Mouse (Mus musculus) testis, postnatal 10 days (tissue): Measurements from ENCODE around the gene Cercam.
"Not testable (repeated sequence)": the region's sequence is repeated elsewhere in the genome, so short reads cannot be mapped to it uniquely, and the experiment has no call there.

Experiments
- DNase-seq: peaks from one replicate; pipeline ENCODE4 v3.0.0; 2021; ENCODE audit warnings: low spot score

Gene Cercam

DNA sequence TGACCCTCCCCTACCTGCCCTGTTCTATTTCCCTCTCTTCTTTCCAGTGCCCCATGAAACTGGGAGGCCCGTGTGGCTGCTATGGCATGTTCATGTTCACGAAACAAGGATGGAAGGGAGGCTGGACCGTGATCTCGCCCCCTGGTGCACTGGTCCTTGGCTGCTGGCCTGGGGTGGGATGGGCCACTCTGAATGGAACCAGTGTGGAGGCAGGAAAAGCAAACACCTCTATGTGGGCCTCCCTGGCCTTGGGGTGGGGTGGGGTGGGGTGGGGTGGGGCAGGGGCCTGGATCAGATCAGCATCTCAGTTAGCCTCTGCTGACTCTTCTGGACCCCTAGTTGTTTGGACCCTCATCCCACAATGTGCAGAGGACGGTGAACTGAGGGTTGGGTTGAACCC is 15.2 kb upstream of the Cercam start:
- no peak for DNase-seq

GRCm38 (mm10) chr2:29855585-29856210 is 13.3 kb upstream of the Cercam start:
- no peak for DNase-seq

DNA sequence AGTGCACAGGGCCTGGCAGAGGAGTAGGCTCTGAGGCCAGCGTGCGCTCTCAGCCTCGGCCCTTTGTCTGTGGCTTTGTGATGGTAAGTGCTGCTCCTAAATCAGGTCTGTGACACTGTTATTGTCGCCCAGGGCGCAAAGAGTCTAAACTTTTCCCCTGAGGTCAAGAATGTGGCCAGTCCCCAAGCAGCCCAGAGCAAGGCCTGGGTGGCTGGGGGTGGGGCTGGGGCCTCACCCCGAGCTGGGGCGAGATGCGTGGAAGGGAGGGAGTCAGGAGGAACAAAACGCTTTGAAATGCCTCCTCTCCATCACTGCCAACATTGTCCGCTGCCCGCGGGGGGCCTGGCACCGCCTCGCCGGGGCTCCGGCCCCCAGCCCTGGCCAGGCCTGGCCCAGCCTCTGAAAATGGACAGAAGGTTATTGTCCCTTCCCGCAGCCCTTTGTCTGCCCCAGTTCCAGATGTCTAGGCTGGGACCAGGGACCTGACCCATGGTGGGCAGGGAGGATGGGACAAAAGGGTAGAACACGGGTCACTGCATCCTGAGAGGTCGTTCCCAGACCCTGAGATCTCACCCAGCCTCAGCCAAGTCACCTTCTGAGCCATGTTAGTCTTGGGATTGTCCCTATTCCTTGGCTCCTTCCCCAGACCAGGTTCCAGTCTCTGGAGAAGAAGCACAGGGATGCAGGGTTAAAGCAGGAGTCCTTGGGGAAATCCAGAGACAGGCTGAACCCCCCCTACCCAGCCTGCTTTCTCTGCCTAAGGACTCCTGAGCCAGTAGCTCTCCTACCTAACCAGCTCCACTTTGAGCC is 12.3 kb upstream of the Cercam start:
- no peak for DNase-seq

DNA sequence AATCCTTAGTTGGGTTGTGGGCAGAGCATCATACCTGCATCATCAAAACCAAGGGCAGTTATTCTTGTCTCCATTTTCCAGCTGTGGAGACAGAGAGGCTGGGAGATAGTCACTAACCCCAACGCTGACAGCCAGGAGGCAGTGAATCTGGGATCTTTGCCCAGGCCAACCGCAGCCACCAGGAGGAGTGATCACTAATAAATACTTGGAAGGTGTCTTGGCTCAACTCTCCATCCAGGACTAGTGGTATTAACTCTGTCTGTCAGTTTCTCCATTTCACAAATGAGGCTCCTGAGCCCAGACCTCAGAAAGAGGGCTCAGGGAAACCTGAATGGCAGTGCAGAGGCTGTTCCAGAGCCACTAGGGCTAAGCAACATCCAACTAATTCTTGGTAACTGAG is 11.6 kb upstream of the Cercam start:
- no peak for DNase-seq

- DNase-seq, result no peak
These were observed 11.0 kb upstream of the Cercam start for GRCm38 (mm10) chr2:29857967-29858366.

GRCm38 (mm10) chr2:29858748-29859473 is 10.1 kb upstream of the Cercam start:
- DNase-seq, result no peak

DNA sequence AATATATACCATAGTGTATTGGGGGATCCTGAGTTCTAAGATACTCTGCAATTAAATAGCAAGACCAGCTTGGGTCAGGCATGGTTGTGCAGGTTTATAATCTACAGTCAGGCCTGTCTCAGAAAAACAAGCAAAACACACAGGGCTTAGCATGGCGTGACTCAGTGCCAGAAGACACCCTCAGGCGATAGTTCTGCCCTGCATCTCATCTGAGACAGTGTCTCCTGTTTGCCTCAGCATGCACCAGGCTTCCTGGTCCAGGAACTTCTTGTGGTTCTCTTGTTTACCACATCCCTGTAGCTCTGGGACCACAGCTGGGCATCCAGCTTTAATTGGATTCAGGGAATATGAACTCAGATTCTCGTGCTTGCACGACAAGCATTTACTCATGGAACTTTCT is 3.8 kb upstream of the Cercam start:
- no peak for DNase-seq

GRCm38 (mm10) chr2:29869646-29870451 is 885 bp downstream of the Cercam start:
- no peak for DNase-seq

- no peak for DNase-seq
These were observed 3.8 kb downstream of the Cercam start for GRCm38 (mm10) chr2:29872581-29873295.

- DNase-seq, result no peak
These were observed 4.8 kb downstream of the Cercam start for GRCm38 (mm10) chr2:29873801-29874200.

- no peak for DNase-seq
These were observed 9.1 kb downstream of the Cercam start for GRCm38 (mm10) chr2:29878061-29878460.

GRCm38 (mm10) chr2:29879191-29879590 is 10.2 kb downstream of the Cercam start:
- DNase-seq, result no peak

DNA sequence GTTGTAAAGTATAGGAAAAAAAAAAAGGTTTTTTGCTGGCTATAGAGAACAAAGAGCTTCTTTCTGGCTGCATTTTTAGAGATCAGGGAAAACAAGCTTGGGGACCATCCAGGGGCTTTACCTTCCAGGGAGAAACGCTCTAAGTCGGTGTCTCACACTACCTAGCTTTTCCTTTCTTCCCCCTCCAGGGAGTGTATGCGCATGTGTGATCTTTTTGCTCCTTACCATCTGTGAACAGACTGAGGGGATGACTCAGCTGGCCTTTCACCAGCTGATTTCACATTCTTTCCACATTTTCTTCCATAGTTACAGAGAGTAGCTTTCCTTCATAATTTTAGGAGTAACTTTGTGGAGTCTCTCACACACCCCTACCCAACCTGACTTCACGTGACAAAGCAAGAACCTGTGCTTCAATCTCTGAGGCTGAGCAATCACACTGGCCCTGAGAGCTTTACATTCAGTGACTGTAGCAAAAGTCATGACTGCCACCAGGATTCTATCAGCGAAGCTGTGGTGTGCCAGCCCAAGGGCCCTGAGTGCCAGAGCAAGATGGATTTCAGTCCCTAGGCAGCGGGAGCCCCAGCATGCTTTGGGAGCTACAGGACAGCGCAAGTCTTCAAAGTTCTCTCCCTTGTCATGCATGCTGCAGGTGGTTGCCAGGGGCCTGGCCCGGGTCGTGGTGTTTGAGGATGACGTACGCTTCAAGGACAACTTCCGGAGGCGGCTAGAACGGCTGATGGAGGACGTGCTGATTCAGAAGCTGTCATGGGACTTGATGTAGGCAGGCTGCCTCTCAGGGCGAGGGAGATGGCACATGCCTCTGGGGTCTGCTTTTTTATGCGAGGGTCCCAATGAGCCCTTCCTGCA is 11.2 kb downstream of the Cercam start:
- DNase-seq, result peak; percentile 57

DNA sequence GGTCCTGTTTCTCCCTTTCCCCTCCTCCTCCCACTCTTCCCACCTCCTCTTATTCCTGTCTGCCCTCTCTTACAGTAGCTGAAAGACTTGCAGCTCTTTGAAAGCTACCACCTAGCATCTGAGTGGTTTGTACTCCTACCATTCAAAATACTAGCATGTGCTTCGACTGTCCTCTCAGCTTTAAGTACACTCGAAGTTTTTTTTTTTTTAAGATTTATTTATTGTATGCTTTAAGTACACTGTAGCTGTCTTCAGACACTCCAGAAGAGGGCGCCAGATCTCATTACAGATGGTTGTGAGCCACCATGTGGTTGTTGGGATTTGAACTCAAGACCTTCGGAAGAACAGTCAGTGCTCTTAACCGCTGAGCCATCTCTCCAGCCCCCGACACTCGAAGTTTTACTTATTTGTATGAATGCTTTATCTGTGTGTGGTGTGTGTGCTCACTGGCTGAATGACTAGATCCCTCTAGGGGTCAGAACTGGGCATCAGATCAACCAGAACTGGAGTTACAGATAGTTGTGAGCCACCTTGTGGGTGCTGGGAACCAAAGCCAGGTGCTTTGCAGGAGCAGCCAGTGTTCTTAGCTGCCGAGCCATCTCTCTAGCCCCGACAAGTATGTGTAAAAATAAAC is 17.8 kb downstream of the Cercam start:
- not testable (repeated sequence) for DNase-seq

DNA sequence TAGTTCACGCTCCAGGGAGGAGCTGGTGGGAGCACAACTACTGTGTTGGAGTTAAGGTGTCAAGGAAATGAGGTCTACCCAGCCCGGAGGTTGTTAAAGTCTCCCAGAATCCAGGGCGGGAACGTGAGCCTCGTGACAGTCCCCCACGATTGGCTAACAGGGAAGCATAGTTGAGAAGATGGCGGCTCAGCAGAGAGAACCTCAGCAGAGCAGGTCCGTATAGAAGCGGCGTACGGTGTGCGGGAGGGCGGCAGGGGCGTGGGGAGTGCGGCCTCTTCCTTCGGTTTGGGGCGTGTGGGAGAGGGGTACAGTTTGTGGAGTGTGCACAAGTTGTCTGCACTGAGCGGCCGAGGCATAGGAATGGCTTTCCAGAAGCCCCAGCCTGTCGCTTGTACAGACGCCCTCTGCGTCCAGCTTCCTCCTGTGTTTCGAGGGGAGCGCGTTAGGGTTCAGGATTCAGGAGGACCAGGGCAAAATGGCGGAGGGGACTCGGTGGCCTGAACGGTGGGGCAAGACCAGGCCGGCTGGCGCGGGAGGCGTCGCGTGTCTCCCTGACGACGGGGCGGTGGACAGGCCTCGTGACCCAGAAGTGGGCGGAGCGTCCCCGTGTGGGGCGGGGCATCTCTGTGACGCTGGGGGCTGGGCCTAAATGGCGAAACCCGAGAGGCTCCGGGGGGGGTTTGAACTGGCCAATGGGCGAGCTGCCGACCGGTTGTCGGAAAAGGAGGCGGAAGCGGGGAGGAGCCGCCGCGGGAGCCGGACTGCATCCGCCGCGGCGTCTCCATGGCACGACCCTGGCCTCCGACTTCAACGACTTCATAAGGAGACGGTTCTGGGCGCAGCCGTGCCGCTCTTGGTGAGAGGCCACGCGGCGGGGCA is 20.3 kb downstream of the Cercam start, which contains the start of gene Odf2:
Gene Odf2 (plus strand): TSS at position 156 of the 879 bp plus-strand sequence.
- peak; percentile 100 for DNase-seq

DNA sequence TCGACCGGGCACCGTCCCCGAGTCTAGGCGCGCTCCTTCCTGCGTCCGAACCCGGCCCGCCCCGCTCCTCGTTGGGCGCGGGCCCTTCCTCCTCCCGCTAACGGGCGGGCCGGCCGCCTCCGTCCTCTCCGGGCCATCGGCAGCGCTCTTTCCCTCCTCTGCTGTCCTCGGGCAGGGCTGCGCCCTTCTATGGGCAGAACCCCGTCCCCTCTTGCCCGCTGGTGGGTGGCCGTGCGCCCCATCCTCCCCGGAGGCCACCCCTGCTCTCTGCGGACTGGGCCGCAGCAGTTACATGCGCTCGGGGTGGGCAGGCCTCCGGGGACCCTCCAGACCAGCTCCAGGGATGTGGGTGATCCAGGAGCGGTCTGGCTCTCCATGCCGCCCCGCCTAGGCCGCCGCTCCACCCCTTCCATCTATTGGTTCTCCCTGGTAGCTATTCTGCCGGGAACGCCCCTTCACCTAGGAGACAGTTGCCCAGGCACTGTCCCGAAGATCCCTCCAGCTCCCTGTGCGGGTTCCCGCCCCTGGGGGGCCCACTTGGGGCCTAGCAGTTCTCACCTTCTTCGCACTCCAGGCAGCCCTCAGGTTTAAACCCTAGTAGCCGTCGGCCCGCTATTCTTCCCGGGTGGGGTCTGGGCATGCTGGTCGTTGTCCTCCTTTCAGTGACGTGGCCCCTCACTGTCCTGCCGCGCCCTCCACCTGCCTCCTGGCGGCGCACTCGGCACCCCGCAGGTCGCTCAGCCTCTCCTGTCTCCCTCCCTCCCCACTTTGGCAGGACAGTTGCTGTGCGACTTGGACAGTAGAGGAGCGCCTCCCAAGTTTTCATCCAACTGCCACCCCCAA is 21.2 kb downstream of the Cercam start:
- DNase-seq, result peak; percentile 91

- DNase-seq, result no peak
These were observed 22.8 kb downstream of the Cercam start for GRCm38 (mm10) chr2:29891773-29892172.

GRCm38 (mm10) chr2:29896071-29896470 is 27.1 kb downstream of the Cercam start:
- no peak for DNase-seq
